Mouse (Mus musculus) kidney, adult 8-10 months (tissue): ENCODE data around the gene Bscl2.
"Not testable (repeated sequence)": the region's sequence is repeated elsewhere in the genome, so short reads cannot be mapped to it uniquely, and the experiment has no call there.

Experiments used
- DNase-seq, 2 experiments: peaks; one replicate each; pipeline ENCODE4 v3.0.0; 2022

Gene Bscl2

DNA sequence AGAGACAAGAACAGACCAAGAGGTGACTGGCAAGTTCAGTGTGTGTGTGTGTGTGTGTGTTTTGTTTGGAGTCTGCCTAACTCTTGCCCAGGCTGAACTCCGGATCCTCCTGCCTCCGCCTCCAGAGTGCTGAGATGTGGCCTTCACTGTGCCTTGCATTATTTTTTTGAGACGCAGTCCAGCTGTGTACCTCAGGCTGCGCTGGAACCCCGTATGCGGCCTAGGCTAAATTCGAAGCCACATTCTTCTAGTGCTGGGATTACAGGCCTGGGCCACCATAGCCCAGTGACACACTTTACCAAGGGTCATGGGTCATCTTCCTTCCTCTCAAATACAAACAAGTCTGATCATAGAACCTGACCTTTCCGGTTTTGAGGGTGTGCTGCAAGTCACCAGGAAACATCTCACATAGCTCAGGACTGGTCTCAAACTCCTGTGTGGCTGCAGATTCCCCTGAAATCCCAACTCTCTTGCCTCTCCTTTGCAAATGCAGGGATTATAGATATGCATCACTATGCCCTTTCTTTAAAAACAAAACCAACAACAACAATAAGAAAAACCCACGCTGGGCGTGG lies 35.1 kb downstream of the Bscl2 start:
- no peak for DNase-seq

GRCm38 (mm10) chr19:8875031-8875430 lies 37.8 kb downstream of the Bscl2 start:
- no peak for DNase-seq

DNA sequence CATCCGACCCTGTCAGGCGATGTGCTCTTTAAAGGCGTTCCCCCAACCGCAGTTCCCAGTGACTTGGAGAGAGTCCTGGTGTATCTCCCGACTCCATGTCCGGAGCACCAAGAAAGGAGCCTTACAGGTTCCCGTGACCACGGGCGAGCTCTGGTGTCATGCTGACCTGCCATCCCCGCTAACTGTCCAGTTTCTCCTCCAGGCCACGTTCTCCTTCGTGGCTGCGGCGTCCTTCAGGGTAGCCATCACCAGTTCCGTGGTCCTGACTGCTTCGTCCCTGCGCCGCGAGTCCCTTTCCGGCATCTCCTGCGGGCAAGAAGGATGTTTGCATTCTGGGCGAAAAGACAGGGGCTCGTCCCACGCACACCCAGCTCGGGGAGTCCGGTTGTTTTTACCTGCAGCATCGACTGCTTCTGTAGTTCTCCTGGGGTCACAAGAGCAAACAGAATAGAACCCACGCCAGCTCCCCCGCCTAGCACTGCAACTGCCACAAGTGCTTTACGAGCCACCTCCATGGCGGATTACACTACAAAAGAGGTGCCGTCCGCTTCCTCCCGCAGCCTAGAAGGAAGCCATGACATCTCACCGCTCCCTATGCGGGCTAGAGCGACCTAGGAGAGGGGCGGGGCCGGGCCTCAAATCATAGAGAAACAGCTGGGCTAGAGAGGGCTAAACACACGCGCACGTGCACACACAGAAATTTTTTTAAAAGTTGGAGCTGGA lies 43.2 kb downstream of the Bscl2 start, which contains the start of gene Uqcc3:
TSS of gene Uqcc3 (minus strand) at position 613 of the 723 bp plus-strand sequence.
- peak; percentile 92 to 93 for DNase-seq

GRCm38 (mm10) chr19:8881034-8881392 lies 43.7 kb downstream of the Bscl2 start:
- no peak for DNase-seq

- DNase-seq, result no peak
These were observed 46.3 kb downstream of the Bscl2 start, which contains the start of the genes Lbhd1 and Gm49403 for GRCm38 (mm10) chr19:8883616-8884015. TSS of gene Lbhd1 (plus strand) at chr19:8883732. TSS of gene Gm49403 (plus strand) at chr19:8883930.

DNA sequence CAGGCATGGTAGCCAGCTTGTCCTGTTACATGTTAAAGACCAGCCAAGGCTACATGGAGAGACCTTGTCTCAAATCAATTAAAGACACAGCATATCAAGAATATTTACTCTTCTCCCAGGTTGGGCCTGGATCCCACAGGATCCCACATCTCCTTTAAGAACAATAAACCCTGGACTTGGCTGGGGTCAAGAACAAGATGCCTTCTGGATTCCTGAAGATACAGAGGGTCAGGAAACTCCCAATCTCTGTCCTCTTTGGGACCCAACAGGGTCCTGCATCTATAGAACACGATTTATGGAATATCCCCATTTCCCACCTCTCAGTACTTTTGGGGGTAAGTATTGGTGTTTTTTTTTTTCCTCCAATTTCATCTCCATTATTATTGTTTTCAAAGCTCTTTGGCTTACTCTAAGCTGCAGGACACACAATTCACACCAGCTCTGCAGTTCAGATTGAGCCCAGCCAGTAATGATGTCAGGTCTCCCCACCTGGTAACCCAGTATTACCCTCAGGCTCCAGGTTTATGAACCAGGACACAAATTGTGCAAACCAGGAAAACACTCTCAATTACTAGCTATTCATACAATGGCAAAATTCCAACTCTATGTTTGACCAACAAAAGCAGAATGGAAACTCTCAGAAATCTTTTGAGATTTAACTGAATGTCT lies 49.8 kb downstream of the Bscl2 start:
- DNase-seq, result no peak

DNA sequence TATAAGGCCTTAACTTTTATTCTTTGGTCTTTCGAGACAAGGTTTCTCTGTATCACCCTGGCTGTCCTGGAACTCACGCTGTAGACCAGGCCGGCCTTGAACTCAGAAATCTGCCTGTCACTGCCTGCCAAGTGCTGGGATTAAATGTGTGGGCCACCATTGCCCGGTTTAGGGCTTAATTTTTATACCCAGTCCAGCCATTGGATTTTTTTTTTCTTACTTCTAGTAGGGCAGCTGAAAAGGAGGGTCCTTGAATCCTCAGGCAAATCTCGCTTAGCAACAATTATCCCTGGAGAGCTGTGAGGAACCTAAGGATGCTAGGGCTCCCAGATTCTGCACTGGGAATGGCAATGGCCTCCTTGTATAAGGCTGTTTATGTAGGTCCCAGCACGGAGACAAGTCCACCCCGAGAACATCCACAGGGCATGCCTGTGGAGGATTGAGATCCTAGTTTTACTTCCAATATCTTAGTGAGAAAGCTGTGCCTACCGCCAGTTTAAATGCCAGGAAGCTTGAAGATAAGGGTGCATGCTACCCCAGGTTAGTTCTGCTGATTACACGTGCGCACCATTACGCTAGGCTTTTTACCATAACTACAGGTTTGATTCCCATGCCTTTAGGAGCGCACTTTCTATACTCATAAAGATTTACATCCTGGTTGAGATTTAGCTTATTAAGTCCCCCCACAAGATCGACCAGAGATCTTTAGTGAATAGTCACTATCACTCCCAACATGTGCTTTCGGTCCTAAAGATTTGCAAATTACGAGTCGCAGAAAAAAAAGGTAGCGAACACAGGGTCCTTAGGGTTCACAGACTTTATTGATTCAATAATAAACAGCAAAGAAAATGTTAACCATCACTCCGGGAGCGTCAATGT lies 50.6 kb downstream of the Bscl2 start:
- DNase-seq, result no peak

DNA sequence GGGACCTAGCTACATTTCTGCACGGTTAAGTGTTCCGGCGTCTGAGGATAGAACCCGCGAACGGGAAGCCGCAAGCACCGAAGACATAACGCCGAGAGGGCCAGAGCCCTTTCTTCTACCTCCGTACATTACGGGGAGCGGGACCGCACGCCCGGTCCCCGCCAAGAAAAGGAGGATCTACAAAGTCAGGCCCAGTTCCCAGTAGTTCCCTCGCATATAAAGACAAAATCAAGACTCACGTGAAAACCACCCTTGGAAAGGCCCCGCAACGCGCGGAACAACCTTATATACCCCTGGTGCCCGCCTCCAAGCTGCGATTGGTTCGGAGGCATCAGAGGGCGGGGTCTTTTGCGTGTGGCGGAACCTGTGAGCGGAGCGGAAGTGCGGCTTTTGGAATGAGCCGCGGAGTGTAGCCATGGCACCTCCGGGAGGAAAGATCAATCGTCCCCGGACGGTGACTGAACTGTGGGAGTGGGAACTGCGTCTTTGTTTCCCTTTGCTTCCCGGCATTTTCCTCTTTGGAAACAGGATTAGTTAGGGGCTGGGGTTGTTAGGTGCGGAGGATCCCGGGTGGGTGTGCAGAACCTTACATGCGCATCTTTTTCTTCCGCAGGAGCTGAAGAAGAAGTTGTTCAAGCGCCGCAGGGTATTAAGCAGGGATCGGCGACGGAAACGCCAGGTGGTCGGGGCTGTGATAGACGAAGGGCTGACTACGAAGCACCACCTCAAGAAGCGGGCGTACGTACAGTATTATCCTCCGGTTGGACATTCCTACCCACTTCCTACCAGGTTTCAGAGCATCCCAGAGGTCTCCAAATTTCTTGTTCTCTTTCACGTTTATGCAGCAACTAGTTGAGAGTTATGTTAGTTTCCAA lies 51.5 kb downstream of the Bscl2 start, which contains the start of the genes 1810009A15Rik and Gm49416:
TSS of gene 1810009A15Rik (plus strand) at position 343 of the 875 bp plus-strand sequence.
TSS of gene Gm49416 (plus strand) at position 416 of the 875 bp plus-strand sequence.
- peak; percentile 94 to 95 for DNase-seq

GRCm38 (mm10) chr19:8892829-8893766 lies 55.8 kb downstream of the Bscl2 start, which contains the start of gene Ints5:
TSS of gene Ints5 (plus strand) at chr19:8893005.
- DNase-seq, result peak; percentile 75 to 84

- DNase-seq, result no peak
These were observed 58.2 kb downstream of the Bscl2 start for GRCm38 (mm10) chr19:8895397-8895960.

DNA sequence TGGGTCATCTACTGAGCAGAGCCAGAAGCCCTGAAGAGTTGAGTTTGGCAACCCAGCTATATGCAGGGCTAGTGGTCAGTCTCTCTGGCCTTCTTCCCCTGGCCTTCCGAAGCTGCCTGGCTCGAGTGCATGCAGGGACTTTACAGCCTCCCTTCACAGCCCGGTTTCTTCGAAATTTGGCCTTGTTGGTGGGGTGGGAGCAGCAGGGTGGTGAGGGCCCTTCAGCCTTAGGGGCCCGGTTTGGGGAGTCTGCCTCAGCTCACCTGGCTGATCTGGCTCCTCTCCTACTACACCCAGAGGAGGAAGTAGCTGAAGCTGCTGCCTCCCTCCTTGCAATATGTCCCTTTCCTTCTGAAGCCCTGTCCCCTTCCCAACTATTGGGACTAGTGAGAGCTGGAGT lies 59.0 kb downstream of the Bscl2 start:
- DNase-seq, result not testable (repeated sequence)

DNA sequence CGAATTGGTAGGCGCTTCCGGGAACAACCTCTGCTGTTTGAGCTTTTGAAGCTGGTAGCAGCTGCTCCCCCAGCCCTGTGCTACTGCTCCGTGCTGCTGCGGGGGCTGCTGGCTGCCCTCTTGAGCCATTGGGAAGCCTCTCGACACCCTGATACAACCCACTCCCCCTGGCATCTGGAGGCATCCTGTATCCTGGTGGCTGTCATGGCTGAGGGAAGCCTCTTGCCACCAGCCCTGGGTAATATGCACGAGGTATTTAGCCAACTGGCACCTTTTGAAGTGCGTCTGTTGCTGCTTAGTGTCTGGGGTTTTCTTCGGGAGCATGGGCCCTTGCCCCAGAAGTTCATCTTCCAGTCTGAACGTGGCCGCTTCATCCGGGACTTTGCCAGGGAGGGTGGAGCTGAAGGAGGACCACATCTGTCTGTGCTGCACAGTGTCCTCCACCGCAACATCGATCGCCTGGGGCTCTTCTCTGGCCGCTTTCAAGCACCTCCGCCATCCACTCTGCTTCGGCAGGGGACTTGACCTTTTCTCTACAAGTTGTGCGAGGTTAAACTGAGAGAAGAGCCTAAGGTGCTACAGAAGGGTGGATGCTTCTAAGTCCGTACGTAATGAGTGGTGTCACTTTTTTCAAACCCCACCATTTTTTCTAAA lies 60.1 kb downstream of the Bscl2 start:
- DNase-seq, result peak; percentile 41 to 53

GRCm38 (mm10) chr19:8897865-8898495 lies 60.7 kb downstream of the Bscl2 start, which contains the start of gene Ganab:
TSS of gene Ganab (plus strand) at chr19:8898071.
- peak; percentile 97 for DNase-seq
